Mouse (Mus musculus) testis, adult 2 months (tissue): ENCODE measurements around the gene Mib2.

Experiments used
- CTCF ChIP-seq: fragments of 200-500 bp; IDR thresholded peaks from 2 replicates; pipeline ENCODE4 v1.5.1; 2012; ENCODE audit warnings: low read depth, mild to moderate bottlenecking, inconsistent platforms, low read length, moderate library complexity; ENCODE audit not compliant: control insufficient read depth, insufficient read depth, insufficient replicate concordance
- POLR2A ChIP-seq: fragments of 200-500 bp; IDR thresholded peaks from 2 replicates; pipeline ENCODE4 v1.6.1; 2012; ENCODE audit warnings: low read depth, mild to moderate bottlenecking, inconsistent platforms, low read length, moderate library complexity; ENCODE audit not compliant: control insufficient read depth

DNA sequence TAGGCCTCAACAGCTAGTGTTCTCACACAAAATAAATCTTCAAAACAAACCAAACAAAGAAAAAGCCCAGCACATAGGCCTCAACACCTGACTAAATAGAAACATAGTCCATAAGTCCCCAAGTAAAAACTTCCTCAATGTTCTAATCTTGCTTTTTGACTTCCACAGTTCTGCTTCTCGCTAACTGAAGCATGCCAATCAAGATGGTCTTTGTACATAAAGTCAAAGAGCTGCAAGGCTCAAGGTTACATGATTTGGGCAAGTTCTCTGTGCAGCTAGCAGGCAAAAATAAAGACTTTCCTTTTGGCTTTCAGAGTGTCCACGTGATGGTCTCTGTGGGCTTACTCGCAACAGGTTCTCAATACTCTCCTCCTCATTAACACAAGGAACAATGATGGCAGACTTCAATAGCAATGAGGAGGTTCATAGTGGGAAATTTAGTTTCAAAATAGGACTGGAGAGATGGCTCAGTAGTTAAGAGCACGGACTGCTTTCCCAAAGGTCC, 34.5 kb upstream of the Mib2 start:
- no peak for TF ChIP-seq POLR2A
- no peak for TF ChIP-seq CTCF
